Mouse (Mus musculus) embryonic stem cell, embryonic (primary cell): Measurements from ENCODE around the gene Umad1.

Experiments
- CTCF ChIA-PET, 4 experiments: fragments of 300-600 bp in 2 of 4; fragments of 350-600 bp in 2 of 4; sonication (Branson Sonifier 250); formaldehyde crosslinking; loops; one replicate each; lab custom pipeline; 2022; ENCODE audit warnings: inconsistent platforms in 2 of 4; lab: Charles Lee
- POLR2A ChIA-PET, 4 experiments: fragments of 300-600 bp in 2 of 4; fragments of 350-600 bp in 2 of 4; sonication (Branson Sonifier 250); formaldehyde crosslinking; loops; one replicate each; lab custom pipeline; 2022; ENCODE audit warnings: antibody characterized with exemption in 4 of 4, inconsistent platforms in 1 of 4; lab: Charles Lee

The Umad1 gene

GRCm38 (mm10) chr6:8506631-8507030 is 247.5 kb downstream of the Umad1 start:
- ChIA-PET CTCF (no interaction called here), POLR2A (no interaction called here)
